Mouse (Mus musculus) megakaryocyte, embryonic 14.5 days (primary cell): Measurements from ENCODE around the gene Cnih1.

Experiments used
- FLI1 ChIP-seq: IDR thresholded peaks from 2 replicates; pipeline ENCODE4 v1.6.1; 2012; ENCODE audit warnings: low read length, inconsistent platforms, mixed read lengths
- GATA1 ChIP-seq: IDR thresholded peaks from 3 replicates; pipeline ENCODE4 v1.6.1; 2012; ENCODE audit warnings: mixed read lengths, low read length, inconsistent platforms, borderline replicate concordance

- no peak for TF ChIP-seq FLI1
- no peak for TF ChIP-seq GATA1
These were observed 43.1 kb upstream of the Cnih1 start for GRCm38 (mm10) chr14:46831295-46831694.
